Mouse (Mus musculus) ES-Bruce4 (cell line): ENCODE results near the gene Cnn3.

Experiments
- CTCF ChIP-seq: IDR thresholded peaks from one replicate; pipeline ENCODE4 v1.8.1; 2011; ENCODE audit warnings: low read depth, low read length
- EP300 ChIP-seq: IDR thresholded peaks from 2 replicates; pipeline ENCODE4 v1.6.1; 2011; ENCODE audit warnings: low read depth, low read length; ENCODE audit not compliant: insufficient read depth

DNA sequence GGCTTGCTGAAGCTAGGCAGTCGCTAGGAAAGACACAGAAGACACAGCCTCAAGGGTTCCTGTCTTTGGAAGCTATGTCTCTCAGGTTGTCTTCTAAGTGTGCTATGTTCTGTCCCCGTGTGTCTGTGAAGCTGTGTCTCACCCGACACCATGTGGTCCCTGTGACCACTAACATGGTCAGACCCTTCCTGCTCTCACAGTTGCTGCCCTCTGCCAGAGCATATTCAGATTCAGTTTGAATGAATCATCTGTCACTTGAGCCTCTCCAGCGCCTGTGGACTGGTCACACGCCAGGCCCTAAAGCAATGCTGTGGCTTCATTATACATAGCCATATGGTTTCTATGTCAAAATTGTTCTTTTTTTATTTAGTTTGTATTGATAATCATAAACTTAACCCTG is 46.6 kb upstream of the Cnn3 start:
- TF ChIP-seq EP300 (no peak), CTCF (no peak)
